Mouse (Mus musculus): ENCODE measurements around the gene Sec14l4. TPM values are rescaled to one million over a fixed set of nuclear protein-coding genes. Genes with fewer than 3 reads are reported as not detected.

Sec14l4 gene
- polyA plus RNA-seq (2016; fragmentation: Nextera tagmentation; extraction: Ambion mirVana) = 0.23 TPM in 1 of 2 replicates, not detected in the other

DNA sequence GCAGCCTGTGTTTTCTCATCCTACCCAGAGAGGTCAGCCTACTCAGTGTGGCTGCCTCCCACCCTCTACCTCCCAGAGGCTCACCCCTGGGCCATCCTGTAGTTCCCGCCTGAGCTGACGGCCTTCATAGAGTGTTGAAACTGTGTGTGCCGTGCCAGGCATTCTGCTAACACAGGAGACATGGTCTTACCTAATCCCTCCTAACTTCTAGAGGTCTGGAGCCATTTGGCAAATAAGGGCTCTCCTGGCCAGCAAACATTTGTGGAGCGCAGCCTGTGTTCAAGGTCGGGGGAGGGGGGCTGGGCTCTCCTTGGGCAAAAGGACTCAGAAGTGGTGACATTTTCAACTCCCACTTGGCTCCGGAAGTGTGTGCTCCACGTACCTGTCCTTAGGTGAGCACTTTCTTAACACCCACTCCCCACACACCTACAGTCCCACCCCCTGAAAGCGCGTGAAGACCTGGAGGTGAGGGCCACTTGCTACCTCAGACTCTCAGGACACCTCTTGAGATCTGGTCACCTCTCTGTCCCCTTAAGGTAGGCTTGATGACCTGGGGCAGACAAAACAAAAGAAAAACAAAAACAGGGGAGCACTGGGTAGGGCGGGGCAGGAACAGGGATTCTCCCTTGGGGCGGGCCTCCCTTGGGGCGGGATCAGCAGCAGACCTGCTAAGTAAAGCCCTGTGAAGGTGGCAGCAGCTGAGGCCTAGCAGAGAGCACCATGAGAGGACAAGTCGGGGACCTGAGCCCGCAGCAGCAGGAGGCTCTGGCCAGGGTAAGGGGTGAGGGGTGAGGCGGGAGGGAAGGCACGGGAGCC lies at the start of gene Sec14l4:
Sec14l4 (plus strand) TSS at position 337 of the 816 bp plus-strand sequence.
- H3K27ac ChIP-seq = no peak within 1 kb of the TSS
- H3K4me2 ChIP-seq (replicated peaks) = no peak within 1 kb of the TSS
- 37% methylated on average over 16 of the region's 16 CpGs for WGBS
- H3K4me3 ChIP-seq = no peak within 1 kb of the TSS
- H3K27me3 ChIP-seq = peaks cover 13% of the 10 kb centered on the region
- H3K36me3 ChIP-seq = no peaks in the 10 kb centered on the region
- no peak for ATAC-seq (ENCODE audit: insufficient number of reproducible peaks, insufficient read depth, low FRiP score, low TSS enrichment)
- H3K4me1 ChIP-seq = no peaks in the 10 kb centered on the region
- H3K9me3 ChIP-seq = no peaks in the 10 kb centered on the region
- no peak within 1 kb of the TSS for H3K9ac ChIP-seq

DNA sequence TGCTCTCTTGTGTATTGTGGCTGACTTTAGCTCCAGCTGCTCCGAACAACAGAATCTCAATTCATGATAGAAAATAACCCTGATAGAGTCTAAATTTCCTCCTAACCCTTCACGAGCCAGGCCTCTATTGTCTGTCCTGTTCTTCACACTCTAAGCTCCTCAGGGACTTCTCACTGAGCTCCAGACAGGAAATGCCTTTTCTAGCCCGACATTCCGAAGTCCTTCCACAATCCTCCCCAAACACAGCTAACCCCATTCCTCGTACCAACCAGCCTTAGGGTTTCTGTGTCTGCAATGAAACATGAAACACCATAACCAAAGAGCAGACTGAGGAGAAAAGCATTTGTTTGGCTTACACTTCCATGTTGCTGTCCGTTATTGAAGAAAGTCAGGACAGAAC lies 49.7 kb upstream of the Sec14l4 start:
- WGBS = 33% methylated on average over 6 of the region's 6 CpGs
- ATAC-seq (ENCODE audit: insufficient number of reproducible peaks, insufficient read depth, low FRiP score, low TSS enrichment) = no peak

GRCm38 (mm10) chr11:3982275-3983209 lies 48.7 kb upstream of the Sec14l4 start:
- Histone ChIP-seq H3K9ac (no peak overlapping the region), H3K4me3 (no peak overlapping the region; the same call in 1 of the 2 replicates), H3K27ac (no peak overlapping the region), H3K27me3 (peaks cover 14% of the 10 kb centered on the region; the same call in 1 of the 2 replicates), H3K4me1 (peaks cover 16% of the 10 kb centered on the region), H3K4me2 (replicated peaks) (no peak overlapping the region), H3K36me3 (peaks cover 30% of the 10 kb centered on the region), H3K9me3 (no peaks in the 10 kb centered on the region)
- no peak for ATAC-seq (ENCODE audit: insufficient number of reproducible peaks, insufficient read depth, low FRiP score, low TSS enrichment)
- 76% methylated on average over 7 of the region's 7 CpGs for WGBS

More for the DNA sequence above, 49.7 kb upstream of the Sec14l4 start:
- peak overlapping the region; percentile 61 for H3K27ac ChIP-seq
- peaks cover 14% of the 10 kb centered on the region; the same call in 1 of the 2 replicates for H3K27me3 ChIP-seq
- H3K36me3 ChIP-seq = peaks cover 40% of the 10 kb centered on the region
- no peak overlapping the region for H3K9ac ChIP-seq
- no peak overlapping the region for H3K4me3 ChIP-seq
- H3K4me2 ChIP-seq (replicated peaks) = no peak overlapping the region
- H3K4me1 ChIP-seq = peaks cover 16% of the 10 kb centered on the region
- H3K9me3 ChIP-seq = no peaks in the 10 kb centered on the region

- H3K4me2 ChIP-seq (replicated peaks) = peak within 1 kb of the TSS; percentile 76
- peaks cover 16% of the 10 kb centered on the region for H3K4me1 ChIP-seq
- WGBS = under 1% methylated on average over 29 of the region's 37 CpGs
- H3K9me3 ChIP-seq = no peaks in the 10 kb centered on the region
- H3K27me3 ChIP-seq = peaks cover 14% of the 10 kb centered on the region; the same call in 1 of the 2 replicates
- H3K4me3 ChIP-seq = peak within 1 kb of the TSS; percentile 39
- peaks cover 21% of the 10 kb centered on the region for H3K36me3 ChIP-seq
- H3K27ac ChIP-seq = no peak within 1 kb of the TSS
- peak within 1 kb of the TSS; percentile 40 for H3K9ac ChIP-seq
- ATAC-seq (ENCODE audit: insufficient number of reproducible peaks, insufficient read depth, low FRiP score, low TSS enrichment) = no peak
Observed at GRCm38 (mm10) chr11:3983291-3983862, 47.9 kb upstream of the Sec14l4 start, which contains the start of gene Gal3st1. Gene Gal3st1 (plus strand): TSS chr11:3983636.

DNA sequence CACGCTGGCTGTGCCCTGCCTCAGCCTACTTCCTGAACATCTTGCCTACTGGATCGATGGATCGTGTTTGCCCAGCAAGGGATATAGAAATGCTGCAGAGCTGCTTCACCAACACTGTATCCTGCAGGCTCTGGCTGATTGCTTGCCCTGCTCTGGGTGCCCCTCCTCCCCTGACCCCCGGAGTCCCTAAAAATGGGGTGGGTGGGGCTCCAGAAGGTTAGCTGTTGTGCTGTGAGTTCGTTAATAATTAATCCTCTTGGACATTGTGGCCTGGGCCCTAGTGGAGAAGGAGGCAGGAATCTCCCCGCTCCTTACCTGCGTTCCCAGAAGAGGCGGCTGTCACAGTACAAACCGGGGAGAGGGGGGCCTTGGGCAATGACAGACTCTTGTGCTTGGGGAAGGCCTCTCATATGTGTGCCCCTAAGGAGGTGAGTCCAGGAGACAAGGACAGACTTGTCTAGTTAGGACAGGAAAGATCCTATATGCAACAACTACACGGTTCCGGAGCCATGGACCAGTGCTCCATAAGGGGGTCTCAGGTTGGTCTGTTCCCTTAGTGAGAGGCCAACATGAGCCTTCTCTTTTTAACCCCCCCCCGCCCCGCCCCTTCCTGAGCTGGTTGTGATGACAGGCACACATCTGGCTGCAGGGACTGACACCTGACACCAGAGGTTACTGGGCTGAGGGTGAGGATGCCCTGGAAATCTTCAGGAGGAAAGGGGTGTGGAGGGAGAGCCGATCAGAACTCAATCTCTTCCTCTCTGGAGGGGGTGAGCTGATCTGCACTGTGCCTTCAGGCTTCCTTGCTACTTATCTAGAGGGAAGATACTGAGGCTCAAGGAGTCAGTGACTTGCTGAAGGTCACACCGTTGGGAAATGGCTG lies 47.2 kb upstream of the Sec14l4 start:
- 8% methylated on average over 15 of the region's 15 CpGs for WGBS
- Histone ChIP-seq H3K27me3 (peaks cover 14% of the 10 kb centered on the region; the same call in 1 of the 2 replicates), H3K4me2 (replicated peaks) (peak overlapping the region; percentile 76), H3K36me3 (peaks cover 14% of the 10 kb centered on the region), H3K4me1 (peaks cover 16% of the 10 kb centered on the region), H3K9ac (peak overlapping the region; percentile 40), H3K4me3 (peak overlapping the region; percentile 39), H3K9me3 (no peaks in the 10 kb centered on the region), H3K27ac (no peak overlapping the region)
- ATAC-seq (ENCODE audit: insufficient number of reproducible peaks, insufficient read depth, low FRiP score, low TSS enrichment) = 0 out of 2 replicates have a peak, but pooled peaks have one; percentile 18

DNA sequence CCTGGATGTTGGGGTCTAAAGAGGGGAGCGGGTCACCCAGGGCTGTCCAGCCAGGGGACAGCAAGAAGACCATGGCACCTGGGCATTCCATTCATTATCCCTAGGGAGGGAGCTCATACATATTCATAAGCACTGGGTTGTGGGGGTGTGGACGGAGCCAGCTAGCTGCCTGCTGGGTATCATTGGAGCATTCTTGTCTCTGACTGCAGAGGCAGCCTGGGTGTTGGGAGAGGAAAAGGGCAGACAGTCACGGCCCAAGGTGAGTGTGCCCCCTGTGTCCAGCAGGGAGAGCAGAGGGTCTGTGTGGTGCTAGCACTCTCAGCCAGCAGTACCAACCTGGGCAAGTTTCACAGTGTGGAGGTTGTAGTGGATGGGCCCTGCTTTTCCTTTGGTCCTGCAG lies 41.5 kb upstream of the Sec14l4 start:
- Histone ChIP-seq H3K9me3 (no peaks in the 10 kb centered on the region), H3K27me3 (peaks cover 4% of the 10 kb centered on the region; the same call in 1 of the 2 replicates), H3K4me3 (no peak overlapping the region), H3K36me3 (no peaks in the 10 kb centered on the region), H3K27ac (no peak overlapping the region), H3K4me1 (no peaks in the 10 kb centered on the region), H3K9ac (no peak overlapping the region), H3K4me2 (replicated peaks) (no peak overlapping the region)
- 51% methylated on average over 3 of the region's 3 CpGs for WGBS
- no peak; the same call in 1 of the 2 replicates for ATAC-seq (ENCODE audit: insufficient number of reproducible peaks, insufficient read depth, low FRiP score, low TSS enrichment)

DNA sequence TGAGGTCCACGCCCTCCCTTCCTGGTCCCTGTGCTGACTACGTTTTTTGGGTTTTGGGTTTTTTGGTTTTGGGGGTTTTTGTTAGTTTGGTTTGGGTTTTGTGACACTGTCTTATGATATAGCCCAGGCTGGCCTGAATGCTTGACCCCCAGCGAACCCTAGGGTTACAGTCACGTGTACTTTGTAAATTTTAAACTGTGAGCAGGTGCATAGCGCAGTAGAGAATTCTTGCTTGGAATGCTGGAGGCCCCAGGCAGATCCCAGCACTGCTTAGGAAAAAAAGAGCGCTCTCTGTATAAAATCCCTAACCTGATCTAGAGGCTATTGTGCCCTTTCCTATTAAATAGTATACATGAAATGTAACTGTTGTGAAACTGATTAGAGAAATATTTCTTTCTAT lies 38.1 kb upstream of the Sec14l4 start:
- no peak overlapping the region for H3K4me2 ChIP-seq (replicated peaks)
- H3K27me3 ChIP-seq = peaks cover 18% of the 10 kb centered on the region
- H3K36me3 ChIP-seq = no peaks in the 10 kb centered on the region
- no peak overlapping the region for H3K9ac ChIP-seq
- WGBS = 73% methylated on average over 6 of the region's 6 CpGs
- H3K9me3 ChIP-seq = no peaks in the 10 kb centered on the region
- no peak for ATAC-seq (ENCODE audit: insufficient number of reproducible peaks, insufficient read depth, low FRiP score, low TSS enrichment)
- no peak overlapping the region for H3K27ac ChIP-seq
- H3K4me1 ChIP-seq = peaks cover under 1% of the 10 kb centered on the region; the same call in 1 of the 2 replicates
- no peak overlapping the region for H3K4me3 ChIP-seq

GRCm38 (mm10) chr11:3993914-3994313 lies 37.3 kb upstream of the Sec14l4 start:
- WGBS = 80% methylated on average over 6 of the region's 6 CpGs
- H3K36me3 ChIP-seq = no peaks in the 10 kb centered on the region
- no peak overlapping the region for H3K9ac ChIP-seq

GRCm38 (mm10) chr11:3995511-3995910 lies 35.8 kb upstream of the Sec14l4 start:
- Histone ChIP-seq H3K4me3 (no peak overlapping the region), H3K36me3 (no peaks in the 10 kb centered on the region), H3K4me2 (replicated peaks) (no peak overlapping the region), H3K4me1 (peaks cover 6% of the 10 kb centered on the region; the same call in 1 of the 2 replicates), H3K27ac (no peak overlapping the region), H3K27me3 (peaks cover 40% of the 10 kb centered on the region), H3K9ac (no peak overlapping the region), H3K9me3 (no peaks in the 10 kb centered on the region)
- no peak for ATAC-seq (ENCODE audit: insufficient number of reproducible peaks, insufficient read depth, low FRiP score, low TSS enrichment)
- 83% methylated on average over 5 of the region's 5 CpGs for WGBS

More at GRCm38 (mm10) chr11:3993914-3994313, 37.3 kb upstream of the Sec14l4 start:
- Histone ChIP-seq H3K27me3 (peaks cover 26% of the 10 kb centered on the region), H3K4me3 (no peak overlapping the region), H3K27ac (no peak overlapping the region), H3K4me1 (peaks cover 6% of the 10 kb centered on the region; the same call in 1 of the 2 replicates), H3K4me2 (replicated peaks) (no peak overlapping the region), H3K9me3 (no peaks in the 10 kb centered on the region)
- ATAC-seq (ENCODE audit: insufficient number of reproducible peaks, insufficient read depth, low FRiP score, low TSS enrichment) = no peak

GRCm38 (mm10) chr11:3996840-3997239 lies 34.4 kb upstream of the Sec14l4 start:
- Histone ChIP-seq H3K4me3 (no peak overlapping the region), H3K4me1 (peaks cover 6% of the 10 kb centered on the region; the same call in 1 of the 2 replicates), H3K36me3 (no peaks in the 10 kb centered on the region), H3K4me2 (replicated peaks) (no peak overlapping the region), H3K27me3 (peaks cover 44% of the 10 kb centered on the region), H3K9me3 (no peaks in the 10 kb centered on the region), H3K27ac (no peak overlapping the region), H3K9ac (no peak overlapping the region)
- no peak for ATAC-seq (ENCODE audit: insufficient number of reproducible peaks, insufficient read depth, low FRiP score, low TSS enrichment)
- WGBS = 83% methylated on average over 3 of the region's 3 CpGs
